Mouse (Mus musculus) olfactory bulb, adult 2 months (tissue): ENCODE results near the gene Cx3cr1.

Experiments used
- CTCF ChIP-seq: fragments of 200-500 bp; IDR thresholded peaks from 2 replicates; pipeline ENCODE4 v1.5.1; 2012; ENCODE audit warnings: low read depth, mild to moderate bottlenecking, low read length, moderate library complexity; ENCODE audit not compliant: insufficient read depth
- POLR2A ChIP-seq: fragments of 200-500 bp; IDR thresholded peaks from 2 replicates; pipeline ENCODE4 v1.6.1; 2012; ENCODE audit warnings: mild to moderate bottlenecking, low read depth, low read length, moderate library complexity; ENCODE audit not compliant: insufficient read depth

GRCm38 (mm10) chr9:119933675-119934074 lies 136.0 kb downstream of the Cx3cr1 start:
- TF ChIP-seq POLR2A (no peak), CTCF (no peak)
